Mouse (Mus musculus) spleen, postnatal 4 days (tissue): ENCODE measurements around the gene Tulp4.
"Not testable (repeated sequence)": the region's sequence is repeated elsewhere in the genome, so short reads cannot be mapped to it uniquely, and the experiment has no call there.

Experiments
- DNase-seq, 2 experiments: peaks; one replicate each; pipeline ENCODE4 v3.0.0; 2022; ENCODE audit warnings: low spot score in 2 of 2

Tulp4 gene

DNA sequence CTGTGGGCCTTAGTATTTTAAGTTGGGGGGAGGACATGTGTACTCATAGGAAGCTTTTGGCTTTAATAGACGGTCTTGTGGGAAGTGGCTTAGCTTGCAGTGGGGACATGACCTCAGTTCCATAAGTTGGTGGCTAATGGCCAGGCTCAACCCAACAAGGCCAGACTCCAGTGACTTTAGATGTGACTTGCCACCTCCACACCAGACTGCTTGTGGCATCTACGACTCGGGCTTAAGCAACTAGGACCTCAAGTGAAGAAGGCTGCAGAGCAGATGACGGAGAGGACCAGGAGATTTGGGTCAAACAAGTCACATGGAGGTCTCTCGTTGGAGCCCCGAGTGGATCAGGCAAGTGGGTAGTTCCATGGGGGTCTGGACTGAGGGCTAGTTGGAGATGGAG is 168.5 kb downstream of the Tulp4 start:
- not testable (repeated sequence) for DNase-seq

- not testable (repeated sequence) for DNase-seq
Measured at GRCm38 (mm10) chr17:6279205-6279604, 173.0 kb downstream of the Tulp4 start.

- not testable (repeated sequence) for DNase-seq
Measured at GRCm38 (mm10) chr17:6279772-6280171, 173.5 kb downstream of the Tulp4 start.

GRCm38 (mm10) chr17:6280513-6280912 is 174.3 kb downstream of the Tulp4 start:
- not testable (repeated sequence) for DNase-seq

DNA sequence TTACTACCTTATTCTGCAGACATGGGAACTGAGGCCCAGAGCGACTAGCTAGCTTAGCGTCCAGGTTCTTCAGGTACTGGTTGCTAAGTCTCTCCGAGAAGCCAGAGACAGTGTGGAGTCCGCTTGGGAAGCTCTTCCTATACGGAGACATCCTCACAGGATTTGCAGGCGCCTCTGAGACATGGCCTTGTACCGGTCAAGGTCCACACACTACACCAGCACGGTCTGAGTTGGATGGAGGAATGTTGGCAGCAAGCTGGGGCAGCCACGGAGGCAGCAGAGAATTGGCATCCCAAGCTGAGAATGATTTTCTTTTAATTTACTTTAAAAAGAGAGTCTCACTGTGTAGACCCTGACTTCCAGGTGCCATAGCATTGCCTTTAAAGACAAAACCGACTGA is 176.9 kb downstream of the Tulp4 start:
- DNase-seq, result not testable (repeated sequence)

- DNase-seq, result not testable (repeated sequence)
Measured at GRCm38 (mm10) chr17:6286169-6286568, 179.9 kb downstream of the Tulp4 start.

DNA sequence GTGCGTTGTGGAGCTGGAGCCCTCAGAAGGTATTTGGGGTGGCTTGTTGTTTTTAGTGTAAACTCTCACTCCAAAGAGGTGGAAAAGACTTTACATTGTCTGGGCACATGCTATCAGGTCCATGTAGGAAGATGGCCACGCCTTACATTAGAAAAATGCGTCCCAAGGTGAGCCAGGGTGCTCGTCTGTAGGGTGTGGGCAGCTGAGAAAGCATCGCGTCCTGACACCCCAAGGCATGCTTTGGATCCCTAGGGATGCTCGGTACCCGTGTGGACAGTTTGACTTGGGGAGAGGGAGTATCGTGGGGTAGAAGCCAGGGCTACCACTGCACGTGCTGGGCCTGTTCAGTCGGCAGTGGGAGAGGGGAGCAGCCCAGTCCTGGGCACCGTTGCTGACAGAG is 182.8 kb downstream of the Tulp4 start:
- peak in 1 of 2 experiments; percentile 65 for DNase-seq

DNA sequence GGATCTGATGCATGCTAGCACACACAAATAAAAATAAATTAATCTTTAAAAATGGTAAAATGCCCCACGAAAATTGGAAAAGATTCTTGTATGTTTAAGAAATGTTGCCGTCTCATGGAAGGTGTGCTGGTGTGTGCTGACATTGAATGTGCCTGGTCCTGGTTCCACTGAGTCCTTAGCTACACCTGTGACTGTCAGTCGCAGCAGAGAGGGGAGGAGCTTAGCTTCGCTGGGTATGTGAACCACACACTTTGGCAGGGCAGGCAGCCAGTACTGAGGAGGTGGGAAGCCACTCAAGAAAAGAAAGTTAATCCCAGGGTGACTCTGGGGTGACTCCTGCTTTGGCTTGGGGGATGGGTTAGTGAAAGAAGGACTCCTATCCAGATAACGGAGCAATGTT is 187.6 kb downstream of the Tulp4 start:
- not testable (repeated sequence) for DNase-seq

- DNase-seq, result not testable (repeated sequence)
Measured at GRCm38 (mm10) chr17:6297060-6297795, 191.0 kb downstream of the Tulp4 start.

GRCm38 (mm10) chr17:6300190-6300863 is 194.1 kb downstream of the Tulp4 start:
- DNase-seq, result not testable (repeated sequence)
